Mouse (Mus musculus) ovary, postnatal 10 days (tissue): Measurements from ENCODE around the gene Lbx2.
A peak's percentile ranks its signal among the peaks of the same experiment; 100 is the strongest.

Experiments
- DNase-seq: peaks from one replicate; pipeline ENCODE4 v3.0.0; 2022; ENCODE audit warnings: low spot score

The Lbx2 gene

DNA sequence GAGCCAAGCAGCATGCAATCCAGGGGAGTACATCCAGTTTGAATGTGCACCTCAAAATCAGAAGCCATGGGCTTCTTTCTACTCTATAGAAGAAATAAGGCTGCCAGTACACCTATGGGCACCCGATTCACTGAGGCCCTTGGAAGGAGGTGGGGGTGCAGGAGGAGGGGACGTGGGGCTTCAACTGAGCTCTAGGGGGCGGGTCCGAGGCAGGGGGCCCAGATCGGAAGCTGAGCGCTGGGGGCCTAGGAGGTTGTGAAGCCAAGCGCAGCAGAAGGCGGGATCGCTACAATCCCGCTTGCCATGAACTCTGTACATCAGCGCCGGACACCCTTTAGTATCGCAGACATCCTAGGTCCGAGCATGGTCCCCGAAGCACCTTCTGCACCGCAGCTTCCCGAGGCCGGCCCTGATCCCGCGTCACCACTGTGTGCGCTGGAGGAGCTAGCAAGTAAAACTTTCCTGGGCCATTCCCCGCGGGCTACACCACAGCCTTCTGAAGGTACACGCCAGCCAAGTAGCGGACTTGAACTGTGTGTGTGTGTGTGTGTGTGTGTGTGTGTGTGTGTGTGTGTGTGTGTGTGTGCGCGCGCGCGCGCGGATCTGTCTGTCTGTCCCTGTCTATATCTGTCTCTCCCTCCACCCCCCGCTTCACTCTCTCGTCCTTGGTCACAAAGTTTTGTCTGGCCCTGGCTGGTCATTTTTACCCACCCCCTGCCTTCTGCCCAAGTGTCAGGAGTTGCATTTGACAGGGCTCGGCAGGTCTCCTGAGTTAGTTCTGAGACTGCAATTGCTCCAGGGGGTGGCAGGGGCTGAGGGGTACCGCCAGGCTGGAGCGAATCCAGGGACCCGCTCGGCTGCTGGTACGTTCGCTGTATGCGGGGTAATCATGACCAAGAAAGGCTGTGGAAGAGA is at the start of gene Lbx2:
Gene Lbx2 (plus strand): TSS at position 247 of the 915 bp plus-strand sequence.
- DNase-seq: no peak

DNA sequence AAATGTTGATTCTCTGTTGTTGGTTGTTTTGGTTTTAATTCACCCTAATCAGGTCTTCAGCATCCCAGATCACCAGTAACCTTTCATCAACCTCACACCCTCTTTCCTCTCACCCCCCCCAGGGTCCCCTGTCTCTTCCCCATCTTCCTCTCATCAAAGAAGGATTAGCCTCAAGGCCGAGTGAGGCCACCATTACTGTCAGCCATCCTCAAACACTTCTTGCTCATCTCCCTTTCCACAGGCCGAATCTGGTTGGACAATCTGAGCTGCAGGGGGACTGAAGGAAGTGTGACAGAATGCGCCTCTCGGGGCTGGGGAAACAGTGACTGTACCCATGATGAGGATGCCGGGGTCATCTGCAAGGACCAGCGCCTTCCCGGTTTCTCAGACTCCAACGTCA is 49.0 kb upstream of the Lbx2 start:
- DNase-seq: no peak

- DNase-seq: peak; percentile 71
Observed at GRCm38 (mm10) chr6:83038496-83039012, 47.6 kb upstream of the Lbx2 start.

DNA sequence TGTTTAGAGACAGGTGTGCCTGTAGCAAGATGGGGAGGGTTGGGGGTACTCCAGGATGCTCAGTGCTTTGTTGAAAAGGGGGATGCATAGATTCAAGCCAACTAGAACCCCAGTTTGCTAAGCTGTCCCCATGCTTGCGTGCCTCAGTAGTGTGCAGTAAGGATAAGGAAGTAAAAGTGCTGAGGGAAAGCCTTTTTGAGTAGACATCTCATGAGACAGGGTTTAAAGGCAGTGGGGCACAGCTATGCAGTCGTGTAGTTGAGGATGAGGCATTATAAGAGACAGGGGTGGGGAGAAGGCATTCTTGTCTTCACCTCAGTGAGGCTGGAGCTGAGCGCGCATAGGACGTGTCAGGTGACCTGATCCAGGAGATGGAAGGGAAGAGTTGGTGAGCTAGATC is 45.6 kb upstream of the Lbx2 start:
- DNase-seq: no peak

DNA sequence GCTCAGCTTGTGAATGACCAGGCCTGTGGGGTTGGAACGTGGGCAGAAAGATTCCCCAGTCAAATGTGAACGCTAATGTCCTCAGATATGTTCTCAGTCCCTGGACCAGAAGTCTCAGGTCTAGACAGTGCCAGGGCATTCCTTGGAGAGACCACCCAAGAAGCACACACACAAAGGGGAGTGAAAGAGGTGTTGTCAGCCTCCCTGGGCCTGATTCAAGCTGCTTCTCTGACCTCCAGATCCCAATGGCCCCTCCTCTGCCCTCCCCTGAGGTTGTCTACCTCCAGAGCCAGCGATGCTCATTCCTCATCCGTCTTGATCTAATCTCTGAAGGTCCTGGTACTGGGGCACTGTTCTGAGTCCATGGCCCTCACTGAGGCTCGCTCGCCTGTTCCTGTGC is 42.6 kb upstream of the Lbx2 start:
- DNase-seq: no peak

GRCm38 (mm10) chr6:83043993-83044392 is 42.2 kb upstream of the Lbx2 start:
- no peak for DNase-seq

GRCm38 (mm10) chr6:83044742-83045141 is 41.4 kb upstream of the Lbx2 start:
- no peak for DNase-seq

DNA sequence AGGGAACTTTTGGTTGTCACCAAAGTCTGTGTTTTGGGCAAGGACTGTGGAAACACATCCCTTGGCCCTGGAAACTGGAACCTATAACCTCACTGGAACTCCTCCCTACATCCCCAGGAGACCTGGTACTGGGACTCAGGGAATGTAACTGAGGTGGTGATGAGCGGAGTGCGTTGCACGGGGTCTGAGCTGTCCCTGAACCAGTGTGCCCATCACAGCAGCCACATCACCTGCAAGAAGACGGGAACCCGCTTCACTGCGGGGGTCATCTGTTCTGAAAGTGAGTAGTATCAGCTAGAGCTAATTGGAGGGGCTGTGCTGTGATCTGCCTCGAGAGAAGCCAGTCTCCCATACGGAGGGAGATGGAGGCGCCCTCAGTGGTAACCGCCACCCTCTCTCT is 36.8 kb upstream of the Lbx2 start:
- no peak for DNase-seq

DNA sequence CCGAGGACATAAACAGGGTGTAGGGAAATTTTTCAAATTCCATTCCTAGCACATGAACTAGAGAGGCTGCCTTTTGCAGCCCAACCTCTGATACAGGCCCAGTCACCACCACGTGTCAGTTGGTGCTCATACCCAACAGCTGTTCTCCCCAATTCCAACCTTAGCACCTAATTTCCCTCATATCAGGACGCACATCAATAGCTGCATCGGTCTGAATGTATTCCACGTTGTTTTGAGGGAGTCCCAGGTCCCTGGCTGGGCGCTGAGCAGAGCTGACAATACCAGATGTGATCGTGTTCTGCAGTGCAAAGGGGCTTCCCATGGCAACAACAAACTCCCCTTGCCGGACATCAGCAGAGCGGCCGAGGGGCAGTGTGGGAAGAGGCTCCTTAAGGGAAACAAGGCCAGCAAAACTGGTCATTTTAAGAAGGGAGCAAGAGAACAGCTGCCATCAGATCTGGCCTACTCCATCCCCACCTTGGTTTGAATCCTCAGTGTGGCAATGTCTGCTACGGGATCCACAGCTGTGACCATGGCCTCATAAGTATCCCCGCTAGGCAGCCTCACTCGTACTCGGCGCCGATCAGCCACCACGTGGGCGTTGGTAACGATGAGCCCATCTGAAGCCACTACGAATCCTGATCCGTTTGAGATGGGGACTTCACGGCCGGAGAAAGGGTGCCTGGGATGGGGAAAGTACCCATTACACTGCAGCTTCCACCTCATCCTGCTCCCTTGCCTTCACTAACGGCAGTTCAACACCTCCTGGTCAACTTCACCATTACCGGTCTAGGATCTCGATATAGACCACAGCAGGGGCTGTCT is 32.8 kb upstream of the Lbx2 start:
- DNase-seq: no peak

- peak; percentile 83 for DNase-seq
Observed at GRCm38 (mm10) chr6:83054074-83054851, 31.9 kb upstream of the Lbx2 start, which contains the start of gene Aup1. Gene Aup1, plus strand, starts transcription at chr6:83054521.

GRCm38 (mm10) chr6:83054871-83055431 is 31.2 kb upstream of the Lbx2 start, which contains the start of gene Htra2:
Gene Htra2, minus strand, starts transcription at chr6:83055273.
- no peak for DNase-seq

DNA sequence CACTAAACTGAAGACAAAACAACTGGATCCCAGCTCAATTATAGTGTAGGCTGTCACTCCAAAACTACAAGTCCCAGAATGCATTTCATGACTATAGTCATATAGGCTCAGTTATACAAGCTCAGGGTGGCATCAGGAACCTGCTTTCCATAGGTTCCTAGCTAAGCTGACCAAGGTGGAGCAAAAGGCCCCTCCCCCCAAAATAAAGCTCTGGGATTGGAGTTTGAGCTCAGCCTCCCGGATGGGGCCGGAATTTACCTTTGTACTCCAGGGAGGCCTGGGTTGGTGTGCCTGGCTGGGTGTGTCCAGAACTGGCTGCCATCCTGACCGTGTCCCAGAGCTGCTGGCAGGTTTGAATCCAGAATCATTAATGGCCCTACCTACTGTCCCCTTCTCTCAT is 28.4 kb upstream of the Lbx2 start, which contains the start of gene Dqx1:
Gene Dqx1 (plus strand): TSS at position 55 of the 400 bp plus-strand sequence.
- no peak for DNase-seq

GRCm38 (mm10) chr6:83058725-83059124 is 27.4 kb upstream of the Lbx2 start:
- no peak for DNase-seq

- no peak for DNase-seq
Observed at GRCm38 (mm10) chr6:83065995-83066394, 20.2 kb upstream of the Lbx2 start.

DNA sequence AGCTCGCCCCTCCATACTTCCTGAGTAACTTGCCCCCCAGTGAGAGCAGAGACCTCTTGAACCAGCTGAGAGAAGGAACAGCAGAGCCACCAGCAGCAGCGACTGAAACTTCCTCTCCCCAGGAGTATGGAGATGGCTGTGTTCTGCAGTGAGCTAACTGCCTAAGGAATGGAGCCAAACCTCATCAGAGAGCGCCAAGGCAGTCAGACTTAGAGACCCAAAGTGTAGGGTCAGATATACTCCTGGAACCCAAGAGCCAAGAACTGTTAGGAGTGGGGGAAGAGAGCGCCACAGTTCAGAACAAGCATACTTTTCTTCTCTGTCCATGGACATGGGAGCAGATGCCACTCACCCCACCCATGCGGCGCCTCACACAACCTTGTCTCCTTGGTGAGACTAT is 19.7 kb upstream of the Lbx2 start:
- DNase-seq: no peak

GRCm38 (mm10) chr6:83068221-83068620 is 17.9 kb upstream of the Lbx2 start:
- no peak for DNase-seq

DNA sequence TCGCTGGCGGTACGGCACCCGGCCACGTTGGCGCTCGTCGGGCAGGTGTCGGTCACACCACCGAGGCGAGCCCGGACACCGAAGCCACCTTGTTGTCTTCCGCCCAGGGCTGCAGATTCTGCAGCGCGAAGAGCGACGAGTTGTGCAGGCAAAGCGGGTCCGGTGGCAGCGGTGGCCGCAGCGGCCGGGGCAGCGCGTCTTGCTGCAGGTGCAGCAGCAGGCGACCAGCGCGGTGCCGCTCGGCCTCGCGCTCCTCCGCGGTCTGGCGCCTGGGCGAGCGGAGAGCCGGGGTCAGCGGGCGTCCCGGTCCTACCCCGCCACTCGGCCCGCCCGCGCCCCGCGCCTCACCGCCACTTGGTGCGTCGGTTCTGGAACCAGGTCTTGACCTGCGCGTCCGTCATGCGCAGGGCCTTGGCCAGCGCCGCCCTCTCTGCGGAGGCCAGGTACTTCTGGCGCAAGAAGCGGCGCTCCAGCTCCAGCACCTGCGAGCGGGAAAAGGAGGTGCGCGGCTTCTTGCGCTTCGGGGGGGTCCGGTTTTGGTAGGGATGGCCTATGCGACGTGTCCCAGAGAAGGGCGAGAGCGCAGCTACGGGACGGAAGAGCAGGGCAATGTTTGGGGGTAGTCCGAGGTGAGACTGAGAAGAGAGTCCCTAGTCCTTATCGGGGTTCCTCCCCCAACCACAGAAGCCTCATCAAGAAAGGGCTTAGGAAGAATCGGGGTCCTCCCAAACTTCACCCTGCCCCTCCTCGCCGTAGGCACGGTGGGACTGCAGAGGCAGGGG is 17.3 kb upstream of the Lbx2 start:
- DNase-seq: no peak

- no peak for DNase-seq
Observed at GRCm38 (mm10) chr6:83069488-83070246, 16.5 kb upstream of the Lbx2 start.

- DNase-seq: no peak
Observed at GRCm38 (mm10) chr6:83070247-83070310, 16.1 kb upstream of the Lbx2 start, which contains the start of gene Tlx2. Gene Tlx2, minus strand, starts transcription at chr6:83070293.
